Mouse (Mus musculus) liver, embryonic 13.5 days (tissue): ENCODE data around the gene Ubl3. TPM values are rescaled to one million over a fixed set of nuclear protein-coding genes. Genes with fewer than 3 reads are reported as not detected.

Experiments
- ATAC-seq: fragments of 200-750 bp; cut with Nextera tagmentation; 2 replicates; pipeline ENCODE4 v1.8.0; 2017; ENCODE audit warnings: low read depth, mild to moderate bottlenecking, moderate number of reproducible peaks, moderate library complexity
- DNase-seq: peaks from one replicate; pipeline ENCODE4 v3.0.0; 2022
- H3K27ac ChIP-seq: fragments of 300-500 bp; sonication (generic); 2 replicates; pipeline ENCODE4 v1.5.1; 2015; ENCODE audit warnings: moderate library complexity, mild to moderate bottlenecking, inconsistent platforms
- H3K27me3 ChIP-seq: fragments of 300-500 bp; sonication (generic); 2 replicates; pipeline ENCODE4 v1.6.1; 2015; ENCODE audit warnings: mild to moderate bottlenecking, inconsistent platforms
- H3K36me3 ChIP-seq: fragments of 300-500 bp; sonication (generic); 2 replicates; pipeline ENCODE4 v1.6.1; 2015; ENCODE audit warnings: mild to moderate bottlenecking, inconsistent platforms
- H3K4me1 ChIP-seq: fragments of 300-500 bp; sonication (generic); replicated peaks from 2 replicates; pipeline ENCODE4 v1.6.1; 2015; ENCODE audit warnings: inconsistent platforms
- H3K4me2 ChIP-seq: fragments of 300-500 bp; sonication (generic); 2 replicates; pipeline ENCODE4 v1.6.1; 2015; ENCODE audit warnings: inconsistent platforms, mild to moderate bottlenecking, moderate library complexity
- H3K4me3 ChIP-seq: fragments of 300-500 bp; sonication (generic); replicated peaks from 2 replicates; pipeline ENCODE4 v1.5.1; 2015; ENCODE audit warnings: mild to moderate bottlenecking, inconsistent platforms
- H3K9ac ChIP-seq: fragments of 300-500 bp; sonication (generic); 2 replicates; pipeline ENCODE4 v1.6.1; 2015; ENCODE audit warnings: mild to moderate bottlenecking, inconsistent platforms
- H3K9me3 ChIP-seq: fragments of 300-500 bp; sonication (generic); replicated peaks from 2 replicates; pipeline ENCODE4 v1.6.1; 2016; ENCODE audit warnings: inconsistent platforms
- whole genome bisulfite sequencing: fragments of 180-500 bp; shearing (Covaris S2); methylation state at CpG from one replicate; pipeline ENCODE4 v1.1.7; 2015; ENCODE audit not compliant: insufficient replicate concordance; 5-methylcytosine and 5-hydroxymethylcytosine counted together
- polyA plus RNA-seq: library from polyadenylated mRNA; unstranded; fragments of >200 nt; fragmentation: Nextera tagmentation; extraction: Ambion mirVana; gene quantifications from 2 replicates; pipeline ENCODE4 v1.2.1, GENCODE M21; 2015

Gene Ubl3
- polyA plus RNA-seq, 1 experiment from 2014 or later: 18.5 TPM

DNA sequence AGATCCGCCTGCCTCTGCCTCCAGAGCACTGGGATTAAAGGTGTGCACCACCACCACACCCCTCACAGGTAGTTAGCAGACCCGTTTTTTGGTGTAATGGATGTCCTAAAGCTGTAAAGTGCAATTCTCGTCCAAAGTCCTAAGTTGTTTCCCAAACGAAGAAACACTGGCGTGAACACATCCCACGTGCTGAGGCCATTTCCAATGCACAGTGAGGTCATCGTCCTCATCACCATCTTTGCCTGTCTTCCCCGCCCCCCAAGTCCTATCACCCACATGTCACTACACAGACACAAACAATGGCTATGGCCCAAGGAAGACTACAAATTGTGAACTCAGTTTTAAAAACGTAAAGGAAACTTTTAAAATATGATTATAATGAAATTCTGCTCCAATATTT is 4.0 kb downstream of the Ubl3 start:
- no peak overlapping the region for H3K27ac ChIP-seq
- peaks cover 24% of the 10 kb centered on the region for H3K27me3 ChIP-seq
- 61% methylated on average over 9 of the region's 9 CpGs for WGBS
- ATAC-seq (no peak), DNase-seq (no peak)
- H3K36me3 ChIP-seq: no peaks in the 10 kb centered on the region
- H3K9ac ChIP-seq: no peak overlapping the region
- H3K4me2 ChIP-seq: no peak overlapping the region
- H3K4me3 ChIP-seq: no peak overlapping the region
- H3K4me1 ChIP-seq: peaks cover 65% of the 10 kb centered on the region
- no peaks in the 10 kb centered on the region for H3K9me3 ChIP-seq

DNA sequence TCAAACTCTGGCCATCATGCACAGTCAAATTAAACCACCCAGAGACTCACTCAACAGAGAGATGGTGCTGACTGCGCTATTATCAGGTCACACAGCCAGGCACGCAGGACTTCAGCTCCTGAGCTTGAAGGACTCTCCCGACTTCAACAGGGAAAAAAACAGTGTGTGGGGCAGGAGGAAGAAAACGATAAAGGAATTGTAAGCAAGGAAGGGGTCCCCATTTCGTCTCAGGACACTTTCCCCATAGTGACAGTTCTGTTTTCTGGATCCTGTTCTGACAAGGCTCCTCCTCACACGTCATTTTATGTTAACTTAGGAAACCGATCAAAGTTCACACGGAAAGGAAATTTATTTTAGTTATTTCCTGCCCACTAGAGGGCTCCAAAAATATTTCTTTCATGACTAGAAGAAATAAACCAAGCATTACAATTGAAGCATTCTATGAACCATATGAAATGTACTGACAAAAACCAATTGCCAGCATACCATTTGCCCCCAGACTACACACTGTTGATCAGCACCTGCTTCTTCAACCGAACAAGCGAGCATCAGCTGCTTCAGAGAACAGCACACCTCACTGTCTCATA is 4.6 kb downstream of the Ubl3 start:
- H3K36me3 ChIP-seq: no peaks in the 10 kb centered on the region
- H3K27ac ChIP-seq: no peak overlapping the region
- no peak overlapping the region for H3K4me3 ChIP-seq
- H3K9me3 ChIP-seq: no peaks in the 10 kb centered on the region
- WGBS: 26% methylated on average over 10 of the region's 10 CpGs
- H3K4me1 ChIP-seq: peaks cover 63% of the 10 kb centered on the region
- ATAC-seq (no peak), DNase-seq (no peak)
- peaks cover 19% of the 10 kb centered on the region for H3K27me3 ChIP-seq
- 0 out of 2 replicates have a peak overlapping the region, but pooled peaks have one; percentile 21 for H3K4me2 ChIP-seq
- no peak overlapping the region for H3K9ac ChIP-seq

DNA sequence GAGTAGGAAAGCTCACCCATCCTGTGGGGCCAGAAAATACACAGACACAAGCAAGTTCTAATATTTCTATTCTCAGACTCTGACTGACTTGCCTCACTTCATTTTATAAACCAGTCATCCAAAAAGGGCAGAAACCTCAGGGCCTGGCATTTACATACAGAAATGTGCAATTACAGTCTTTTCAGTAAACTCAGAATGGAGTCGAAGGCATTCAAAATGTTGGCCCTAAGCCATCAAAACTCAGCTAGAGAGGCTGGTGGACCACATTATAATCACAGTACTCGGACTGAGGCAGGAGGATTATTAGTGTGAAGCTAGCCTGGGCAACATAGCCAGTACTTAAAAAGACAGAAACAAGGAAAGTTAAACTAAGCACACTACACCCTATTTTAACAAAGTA is 5.6 kb downstream of the Ubl3 start:
- no peak for ATAC-seq
- H3K4me3 ChIP-seq: no peak overlapping the region
- no peak overlapping the region for H3K4me2 ChIP-seq
- no peak for DNase-seq
- H3K9me3 ChIP-seq: no peaks in the 10 kb centered on the region
- no peak overlapping the region for H3K27ac ChIP-seq
- peaks cover 10% of the 10 kb centered on the region; the same call in 1 of the 2 replicates for H3K27me3 ChIP-seq
- H3K36me3 ChIP-seq: no peaks in the 10 kb centered on the region
- WGBS: 54% methylated on average over 2 of the region's 2 CpGs
- peaks cover 69% of the 10 kb centered on the region for H3K4me1 ChIP-seq
- H3K9ac ChIP-seq: no peak overlapping the region

DNA sequence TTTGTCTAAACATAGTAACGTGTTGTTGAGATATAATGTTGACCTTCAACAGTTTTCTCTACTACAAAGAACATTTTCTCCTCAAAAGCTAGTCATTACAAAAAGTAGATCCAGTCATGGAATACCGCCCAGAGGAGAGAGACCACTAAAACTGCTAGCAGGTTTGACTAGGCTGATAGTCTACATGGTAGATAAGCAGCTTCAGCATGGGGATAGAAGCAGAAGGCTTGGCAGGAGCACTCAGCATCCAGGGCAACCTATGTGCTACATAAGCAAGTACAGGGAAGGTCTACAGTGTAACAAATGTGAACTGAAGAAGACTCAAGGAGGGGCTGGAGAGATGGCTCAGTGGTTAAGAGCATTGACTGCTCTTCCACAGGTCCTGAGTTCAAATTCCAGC is 7.9 kb downstream of the Ubl3 start:
- Histone ChIP-seq H3K27ac (no peak overlapping the region), H3K4me3 (no peak overlapping the region), H3K4me2 (no peak overlapping the region), H3K27me3 (no peaks in the 10 kb centered on the region), H3K9ac (no peak overlapping the region), H3K36me3 (no peaks in the 10 kb centered on the region), H3K9me3 (no peaks in the 10 kb centered on the region), H3K4me1 (peaks cover 69% of the 10 kb centered on the region)
- ATAC-seq (no peak), DNase-seq (no peak)
- 61% methylated on average over 2 of the region's 2 CpGs for WGBS

DNA sequence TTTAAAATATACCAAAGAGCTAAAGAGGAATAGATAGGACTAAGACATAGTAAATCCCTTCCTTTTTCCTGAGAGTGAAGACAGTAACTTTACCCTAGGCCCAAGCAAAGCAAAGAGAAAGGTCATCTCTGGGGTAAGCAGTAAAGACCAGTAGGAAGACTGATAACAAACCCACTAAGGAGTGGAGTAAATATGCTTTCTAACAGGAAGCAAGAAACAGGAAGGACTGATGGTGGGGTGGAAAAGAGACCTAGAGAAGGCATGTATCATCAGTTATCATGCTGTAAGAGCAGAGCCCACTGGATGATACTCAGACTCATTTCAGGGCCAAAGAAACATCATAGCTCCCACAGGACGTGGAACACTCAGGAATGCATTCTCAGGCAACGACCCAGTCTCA is 10.4 kb downstream of the Ubl3 start:
- H3K27me3 ChIP-seq: no peaks in the 10 kb centered on the region
- H3K4me2 ChIP-seq: no peak overlapping the region
- H3K36me3 ChIP-seq: no peaks in the 10 kb centered on the region
- WGBS: 24% methylated on average over 2 of the region's 2 CpGs
- ATAC-seq (0 out of 2 replicates have a peak, but pooled peaks have one; percentile 23), DNase-seq (no peak)
- H3K27ac ChIP-seq: no peak overlapping the region; the same call in 1 of the 2 replicates
- no peaks in the 10 kb centered on the region for H3K9me3 ChIP-seq
- H3K4me1 ChIP-seq: peaks cover 53% of the 10 kb centered on the region
- no peak overlapping the region for H3K9ac ChIP-seq
- H3K4me3 ChIP-seq: no peak overlapping the region

DNA sequence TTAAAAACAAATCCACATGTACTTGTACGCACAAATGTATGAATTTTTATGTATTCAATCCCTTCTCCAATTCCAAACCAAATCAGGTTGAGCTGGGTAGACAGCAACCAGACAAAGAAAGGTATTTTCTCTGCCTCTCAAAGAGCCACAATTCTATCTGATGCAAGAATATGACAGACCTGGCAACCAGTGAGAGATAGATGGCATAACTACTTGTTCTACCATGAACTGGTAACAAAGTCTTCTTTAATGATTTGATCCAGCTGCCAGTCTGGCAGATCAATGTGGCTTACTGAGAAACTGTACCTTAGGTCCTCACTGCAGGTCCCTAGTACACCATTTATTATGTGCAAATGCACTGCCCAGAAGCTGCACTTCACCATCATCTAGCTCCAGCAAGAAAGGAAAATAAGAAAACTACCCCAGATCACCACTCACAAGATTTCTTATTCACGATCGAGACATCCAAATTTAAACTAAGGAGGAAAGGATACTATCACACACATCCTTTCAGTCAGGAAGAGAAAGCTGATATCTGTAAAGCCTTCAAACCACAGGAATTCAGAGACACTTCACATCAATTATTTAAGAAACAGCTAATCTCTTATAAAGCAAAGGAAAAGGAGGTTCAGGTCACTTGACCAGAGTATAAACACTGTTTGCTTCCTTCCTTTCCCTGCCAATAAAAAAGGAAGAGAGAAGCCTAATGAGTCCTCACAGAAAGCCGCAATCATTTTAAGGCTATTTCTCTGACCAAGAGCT is 16.7 kb downstream of the Ubl3 start:
- peaks cover 34% of the 10 kb centered on the region; the same call in 1 of the 2 replicates for H3K4me1 ChIP-seq
- H3K27ac ChIP-seq: no peak overlapping the region
- H3K27me3 ChIP-seq: no peaks in the 10 kb centered on the region
- WGBS: 28% methylated on average over 4 of the region's 4 CpGs
- no peak overlapping the region for H3K4me2 ChIP-seq
- ATAC-seq (no peak), DNase-seq (no peak)
- no peaks in the 10 kb centered on the region for H3K9me3 ChIP-seq
- H3K9ac ChIP-seq: no peak overlapping the region
- H3K4me3 ChIP-seq: no peak overlapping the region
- no peaks in the 10 kb centered on the region for H3K36me3 ChIP-seq

DNA sequence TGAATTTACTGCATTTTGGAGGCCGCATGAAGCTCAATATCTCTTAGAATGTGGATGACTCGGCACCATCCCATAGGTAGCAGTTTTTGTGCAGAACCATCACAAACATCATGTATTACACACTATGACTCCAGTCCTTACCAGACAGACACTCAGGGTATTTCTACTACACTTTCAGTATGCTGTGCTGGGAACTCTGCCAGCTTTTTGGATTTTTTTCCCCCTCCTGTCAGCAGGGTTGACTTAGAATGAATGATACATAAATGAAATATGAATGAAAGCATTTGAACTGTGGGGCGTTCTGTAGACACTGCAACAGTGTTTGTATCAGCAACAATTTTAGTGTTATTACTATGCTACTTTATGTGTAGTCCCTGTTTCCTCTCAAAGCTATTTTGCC is 17.9 kb downstream of the Ubl3 start:
- Histone ChIP-seq H3K4me2 (no peak overlapping the region), H3K4me1 (peaks cover 30% of the 10 kb centered on the region; the same call in 1 of the 2 replicates), H3K4me3 (no peak overlapping the region), H3K9me3 (no peaks in the 10 kb centered on the region), H3K27me3 (no peaks in the 10 kb centered on the region), H3K27ac (no peak overlapping the region), H3K36me3 (no peaks in the 10 kb centered on the region), H3K9ac (no peak overlapping the region)
- WGBS: 63% methylated on average over 3 of the region's 3 CpGs
- DNase-seq (no peak), ATAC-seq (no peak)

DNA sequence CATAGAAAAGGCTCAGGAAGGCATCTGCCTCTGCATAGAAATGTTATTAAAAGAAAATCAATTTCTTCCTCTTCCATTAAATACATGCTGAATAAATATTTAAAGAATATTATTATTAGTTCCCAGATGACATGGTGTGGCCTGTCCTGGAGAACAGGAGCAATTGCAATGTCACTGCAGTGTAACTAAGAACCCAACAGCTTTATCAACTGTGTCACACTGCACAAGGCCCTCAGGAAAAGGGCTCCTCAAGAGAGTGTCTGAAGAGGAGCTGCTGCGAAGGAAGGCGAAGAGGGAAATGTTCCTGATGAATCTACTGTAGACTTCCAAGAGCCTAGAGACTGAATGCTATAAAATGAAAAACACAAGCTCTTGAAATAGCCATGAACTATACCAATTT is 18.7 kb downstream of the Ubl3 start:
- H3K9me3 ChIP-seq: no peaks in the 10 kb centered on the region
- H3K36me3 ChIP-seq: no peaks in the 10 kb centered on the region
- H3K9ac ChIP-seq: no peak overlapping the region
- no peak overlapping the region for H3K27ac ChIP-seq
- no peaks in the 10 kb centered on the region for H3K27me3 ChIP-seq
- no peak overlapping the region for H3K4me3 ChIP-seq
- WGBS: 42% methylated on average over 2 of the region's 2 CpGs
- DNase-seq (no peak), ATAC-seq (peak; percentile 48; the same call in 1 of the 2 replicates)
- peaks cover 30% of the 10 kb centered on the region; the same call in 1 of the 2 replicates for H3K4me1 ChIP-seq
- no peak overlapping the region for H3K4me2 ChIP-seq

DNA sequence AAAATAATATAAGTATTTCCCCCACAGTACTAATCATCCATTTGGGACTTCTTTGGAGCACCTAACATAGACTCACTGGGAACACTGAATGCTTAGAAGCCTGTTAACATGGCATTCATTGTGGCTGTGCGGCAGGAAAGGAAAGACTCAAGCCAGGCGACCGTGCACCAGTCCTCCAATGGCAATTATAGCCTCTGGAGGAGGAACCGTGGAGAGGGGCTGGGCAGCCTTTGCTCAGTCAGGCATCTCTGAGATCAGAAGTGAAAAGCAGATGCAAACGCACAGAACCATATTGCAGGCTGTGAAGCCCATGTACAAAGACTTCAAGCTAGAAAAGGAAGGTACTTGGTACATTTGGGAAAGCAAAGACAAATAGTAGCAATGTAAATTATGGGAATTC is 20.4 kb downstream of the Ubl3 start:
- Histone ChIP-seq H3K27ac (no peak overlapping the region), H3K9me3 (no peaks in the 10 kb centered on the region), H3K9ac (no peak overlapping the region), H3K4me2 (no peak overlapping the region), H3K36me3 (no peaks in the 10 kb centered on the region), H3K4me1 (peaks cover 27% of the 10 kb centered on the region), H3K27me3 (no peaks in the 10 kb centered on the region), H3K4me3 (no peak overlapping the region)
- no peak for ATAC-seq
- WGBS: 49% methylated on average over 5 of the region's 5 CpGs
- no peak for DNase-seq

DNA sequence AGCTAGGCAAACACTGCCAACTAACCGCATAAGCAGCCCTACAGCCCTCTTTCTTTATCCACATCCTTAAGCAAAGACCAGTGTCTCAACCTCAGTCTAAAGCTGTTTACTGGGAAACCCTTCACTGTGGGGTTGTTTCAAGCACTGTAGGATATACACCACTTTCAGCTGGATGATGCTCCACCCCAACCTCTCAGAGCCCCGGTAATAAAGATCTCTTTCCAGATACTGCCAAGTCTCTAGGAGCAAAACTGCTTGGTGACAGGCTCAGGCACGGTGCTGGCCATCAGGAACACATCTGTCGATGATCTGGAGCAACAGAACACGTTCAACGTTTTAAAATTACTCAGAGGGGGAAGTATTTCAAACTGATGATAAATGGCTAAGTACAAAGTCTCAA is 25.0 kb downstream of the Ubl3 start:
- Histone ChIP-seq H3K27ac (no peak overlapping the region), H3K4me1 (peaks cover 12% of the 10 kb centered on the region), H3K27me3 (no peaks in the 10 kb centered on the region), H3K4me3 (no peak overlapping the region), H3K9ac (no peak overlapping the region), H3K36me3 (no peaks in the 10 kb centered on the region), H3K4me2 (no peak overlapping the region), H3K9me3 (no peaks in the 10 kb centered on the region)
- DNase-seq (no peak), ATAC-seq (no peak)
- 28% methylated on average over 6 of the region's 6 CpGs for WGBS

DNA sequence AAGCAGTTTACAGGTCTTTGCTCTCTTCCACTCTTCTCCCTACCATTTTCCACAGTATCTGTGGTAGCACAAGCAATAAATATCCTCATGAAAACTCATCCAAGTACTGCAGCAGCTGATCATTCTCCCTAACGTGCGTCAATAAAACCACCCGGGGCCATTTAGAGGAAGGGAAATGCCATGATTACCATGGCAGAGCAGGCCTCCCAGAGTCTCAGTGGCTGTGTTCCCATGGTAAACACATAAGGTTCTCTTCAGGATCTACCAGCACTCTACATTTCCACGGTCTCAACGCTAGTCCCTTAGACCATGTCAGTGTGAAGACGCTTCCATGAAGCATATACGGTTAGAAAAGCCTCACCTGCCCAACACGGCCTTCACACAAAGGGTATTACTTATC is 26.0 kb downstream of the Ubl3 start:
- Histone ChIP-seq H3K27me3 (no peaks in the 10 kb centered on the region), H3K4me2 (no peak overlapping the region), H3K9ac (no peak overlapping the region), H3K9me3 (no peaks in the 10 kb centered on the region), H3K4me1 (peaks cover 12% of the 10 kb centered on the region), H3K36me3 (no peaks in the 10 kb centered on the region), H3K4me3 (no peak overlapping the region), H3K27ac (no peak overlapping the region)
- 75% methylated on average over 8 of the region's 8 CpGs for WGBS
- no peak for ATAC-seq
- DNase-seq: no peak
